Mouse (Mus musculus) G1E (cell line): ENCODE data around the gene Cd6.

Experiments used
- CTCF ChIP-seq: IDR thresholded peaks from 2 replicates; pipeline ENCODE4 v1.5.1; 2012; ENCODE audit warnings: low read depth, low read length, inconsistent platforms, mixed read lengths
- GATA1 ChIP-seq: IDR thresholded peaks from 2 replicates; pipeline ENCODE4 v1.6.1; 2012; ENCODE audit warnings: borderline replicate concordance, low read length, inconsistent platforms, mixed read lengths
- POLR2AphosphoS5 ChIP-seq: IDR thresholded peaks from 2 replicates; pipeline ENCODE4 v1.6.1; 2012; ENCODE audit warnings: low read depth, low read length, inconsistent platforms; ENCODE audit not compliant: insufficient replicate concordance

DNA sequence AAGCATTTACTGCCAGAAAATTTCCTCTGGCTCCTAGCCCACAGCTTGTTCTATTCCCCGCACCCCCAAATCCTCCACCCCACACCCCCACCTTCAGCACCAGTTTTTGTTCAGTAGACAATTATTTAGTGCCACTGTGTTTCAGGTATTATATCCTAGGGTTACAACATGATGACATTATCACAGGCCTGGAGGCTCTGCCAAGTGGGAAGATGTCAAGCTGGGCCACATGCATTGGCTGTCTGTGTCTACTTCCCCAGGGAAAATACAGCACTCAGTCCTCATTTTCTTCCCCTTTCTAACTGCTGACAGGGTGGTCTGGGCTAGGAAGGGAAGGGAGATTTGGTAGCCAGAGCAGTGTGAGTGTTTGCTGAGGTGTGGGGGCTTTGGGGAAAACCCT is 34.9 kb downstream of the Cd6 start:
- TF ChIP-seq CTCF = no peak
- no peak for TF ChIP-seq GATA1
- no peak for TF ChIP-seq POLR2AphosphoS5
